Mouse (Mus musculus) ovary, adult 18-20 months (tissue): ENCODE data around the gene BC029722.

Experiments
- DNase-seq: peaks from one replicate; pipeline ENCODE4 v3.0.0; 2022; ENCODE audit warnings: low spot score, mixed read lengths

The BC029722 gene

DNA sequence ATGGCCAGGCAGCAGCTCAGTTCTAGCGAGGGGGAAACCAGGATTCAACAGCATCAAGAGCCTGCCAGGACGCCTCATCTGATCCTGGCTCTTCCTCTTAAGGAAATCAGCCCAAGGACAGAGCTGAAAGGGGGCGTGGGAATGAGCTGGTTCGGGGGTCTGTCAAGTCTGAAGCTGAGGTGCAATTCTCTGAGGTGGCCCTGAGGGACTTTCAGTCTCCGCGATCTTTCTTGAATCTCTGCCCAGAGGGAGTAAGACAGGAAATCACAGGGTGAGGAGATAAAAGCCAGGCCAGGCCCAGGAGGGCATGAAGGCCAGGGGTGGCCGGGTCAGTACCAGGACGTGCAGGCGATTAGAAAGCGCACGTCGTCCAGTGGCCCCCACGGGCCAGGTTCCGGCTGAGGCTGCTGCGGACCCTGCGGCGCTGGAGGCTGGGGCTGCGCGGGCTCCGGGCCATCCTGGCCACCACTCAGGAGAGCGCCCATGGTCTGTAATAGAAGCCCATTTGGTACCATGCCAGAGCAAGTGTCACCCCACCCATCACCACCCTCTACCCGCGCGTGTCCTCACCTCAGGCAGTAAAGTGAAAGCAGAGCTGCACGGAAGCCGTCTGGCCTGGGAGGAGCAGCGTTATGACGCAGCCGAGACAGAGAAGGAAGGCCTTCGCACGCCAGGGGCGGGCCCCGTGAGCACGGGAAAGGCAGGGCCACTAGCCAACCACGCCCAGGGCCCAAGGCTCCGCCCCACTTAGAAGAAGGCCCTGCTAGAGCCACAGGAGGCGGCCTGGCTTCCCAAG lies 432 bp downstream of the BC029722 start:
- peak; percentile 92 for DNase-seq

GRCm38 (mm10) chr2:155817301-155818245 lies 1.7 kb downstream of the BC029722 start:
- peak; percentile 56 for DNase-seq

- DNase-seq: no peak
These were observed 3.0 kb downstream of the BC029722 start for GRCm38 (mm10) chr2:155816179-155816578.

- DNase-seq: no peak
These were observed 4.4 kb downstream of the BC029722 start for GRCm38 (mm10) chr2:155814829-155815228.

DNA sequence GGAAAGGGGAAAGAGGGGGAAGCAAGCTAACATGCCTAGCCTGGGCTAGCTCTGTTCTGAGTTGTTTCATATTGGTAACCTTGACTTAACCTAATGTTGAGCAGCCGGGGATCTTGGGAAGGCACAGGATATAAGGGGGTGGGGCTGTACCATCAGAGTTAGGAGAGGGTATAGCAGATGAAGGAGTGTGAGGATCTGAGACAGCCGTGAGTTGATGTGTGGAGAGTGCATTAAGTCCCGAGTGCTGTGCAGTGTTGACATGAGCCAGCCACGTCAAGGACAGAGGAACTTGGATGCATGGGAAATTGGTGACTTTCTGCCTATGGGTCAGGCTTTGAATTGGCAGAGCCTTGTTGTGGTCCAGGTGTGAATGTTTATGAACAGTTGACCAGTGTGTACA lies 6.6 kb downstream of the BC029722 start:
- DNase-seq: no peak

GRCm38 (mm10) chr2:155811821-155812396 lies 7.3 kb downstream of the BC029722 start:
- DNase-seq: no peak

GRCm38 (mm10) chr2:155809620-155810019 lies 9.6 kb downstream of the BC029722 start:
- DNase-seq: no peak

DNA sequence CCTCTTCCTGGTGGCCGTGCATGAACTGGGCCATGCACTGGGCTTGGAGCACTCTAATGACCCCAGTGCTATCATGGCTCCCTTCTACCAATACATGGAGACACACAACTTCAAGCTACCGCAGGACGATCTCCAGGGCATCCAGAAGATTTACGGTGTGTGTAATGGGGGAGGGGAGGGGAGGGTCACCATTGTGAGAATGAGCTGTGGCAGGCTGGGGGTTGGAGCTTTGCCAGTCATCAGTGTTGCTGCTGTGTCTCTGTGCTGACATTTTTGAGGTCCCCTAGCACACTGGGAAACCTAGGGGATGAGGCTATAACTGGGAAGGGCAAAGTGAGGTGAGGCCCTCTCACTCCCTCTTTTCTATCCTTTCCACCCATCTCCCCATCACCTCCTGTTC lies 11.8 kb downstream of the BC029722 start:
- DNase-seq: no peak

DNA sequence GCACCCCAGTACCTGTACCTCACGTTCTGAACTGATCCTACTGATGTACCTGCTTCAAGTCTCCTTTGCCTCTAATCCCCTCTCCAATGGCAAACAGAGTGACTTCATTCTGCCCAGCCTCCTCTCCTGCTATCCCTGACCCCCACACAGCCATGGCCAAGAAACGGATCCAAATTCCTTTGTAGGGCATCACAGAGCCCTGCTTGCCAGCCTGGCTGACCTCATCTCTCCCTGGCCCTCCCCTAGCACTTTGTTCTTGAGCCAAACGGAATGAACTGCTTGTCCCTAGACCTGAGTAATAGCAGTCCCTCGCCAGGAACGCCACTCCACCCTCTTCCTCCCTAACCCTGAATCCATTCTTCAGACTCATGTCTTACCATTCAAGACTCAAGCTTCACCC lies 12.7 kb downstream of the BC029722 start:
- peak; percentile 55 for DNase-seq

DNA sequence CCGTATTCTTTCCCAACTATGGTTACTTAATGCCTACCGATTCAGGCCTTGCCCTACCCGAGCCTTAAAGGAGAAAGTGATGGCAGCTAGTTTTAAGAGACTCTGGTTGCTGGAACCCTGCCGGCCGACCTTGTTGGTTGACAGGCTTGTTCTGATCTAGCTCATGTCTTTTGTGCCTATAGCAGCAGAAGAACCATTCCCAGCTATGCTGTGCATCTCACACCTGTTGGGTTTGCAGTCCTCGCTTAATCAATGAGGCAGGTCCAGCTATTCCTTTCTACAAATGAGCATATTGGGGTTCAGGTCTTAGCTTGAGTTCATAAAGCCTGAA lies 13.3 kb downstream of the BC029722 start:
- no peak for DNase-seq

DNA sequence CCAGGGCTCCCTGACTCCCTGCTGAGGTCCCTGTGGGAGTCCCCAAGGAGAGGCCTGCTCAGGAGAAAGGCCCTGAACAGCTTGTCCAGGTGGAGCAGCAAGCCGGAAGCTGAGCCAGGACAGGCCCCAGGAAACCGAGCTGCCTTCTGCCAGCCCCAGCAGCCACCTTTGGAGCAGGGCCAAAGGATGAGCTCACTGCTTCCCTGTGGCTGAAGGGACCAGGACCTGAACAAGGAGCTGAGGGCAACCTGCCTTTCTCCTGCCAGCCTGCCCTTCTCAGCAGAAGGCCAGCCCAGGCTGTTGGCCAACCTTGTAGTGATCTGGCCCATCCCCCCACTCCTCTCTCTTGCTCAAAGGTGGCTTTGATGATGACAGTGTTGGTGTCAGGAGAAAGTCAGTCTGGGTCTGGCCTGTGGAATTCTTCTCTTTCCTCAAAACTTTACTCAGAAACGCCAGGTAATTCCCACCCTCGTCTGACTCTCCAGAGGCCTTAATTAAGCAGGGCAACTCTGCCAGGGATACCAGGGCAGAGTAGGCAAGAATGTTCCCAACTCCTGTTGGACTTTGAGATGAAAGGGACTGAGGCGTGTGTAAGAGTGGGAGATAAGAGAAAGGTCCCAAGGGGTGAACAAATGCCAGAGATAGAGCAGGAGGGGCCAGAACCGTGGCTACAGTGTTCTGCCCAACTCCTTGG lies 13.8 kb downstream of the BC029722 start:
- DNase-seq: peak; percentile 36

DNA sequence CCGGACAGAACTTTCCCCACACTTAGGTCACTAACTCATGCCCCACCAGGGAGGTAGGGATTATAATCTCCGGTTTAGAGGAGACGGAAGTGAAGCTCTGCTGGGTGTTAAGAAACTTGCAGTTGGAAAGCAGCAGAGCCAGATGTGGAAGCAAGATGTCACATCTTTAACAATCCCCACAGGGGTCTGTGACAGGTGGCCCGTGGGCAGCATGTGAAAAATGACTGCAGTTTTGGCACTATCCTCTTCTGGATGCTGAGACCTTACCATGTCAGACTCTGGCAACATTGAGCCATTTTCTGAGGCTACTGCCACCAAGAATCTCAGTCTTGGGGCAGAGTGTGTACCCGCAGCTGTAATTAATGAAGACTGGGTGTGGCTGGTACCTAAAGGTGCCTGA lies 15.2 kb downstream of the BC029722 start:
- DNase-seq: no peak

- DNase-seq: no peak
These were observed 16.5 kb downstream of the BC029722 start for GRCm38 (mm10) chr2:155802761-155803160.

DNA sequence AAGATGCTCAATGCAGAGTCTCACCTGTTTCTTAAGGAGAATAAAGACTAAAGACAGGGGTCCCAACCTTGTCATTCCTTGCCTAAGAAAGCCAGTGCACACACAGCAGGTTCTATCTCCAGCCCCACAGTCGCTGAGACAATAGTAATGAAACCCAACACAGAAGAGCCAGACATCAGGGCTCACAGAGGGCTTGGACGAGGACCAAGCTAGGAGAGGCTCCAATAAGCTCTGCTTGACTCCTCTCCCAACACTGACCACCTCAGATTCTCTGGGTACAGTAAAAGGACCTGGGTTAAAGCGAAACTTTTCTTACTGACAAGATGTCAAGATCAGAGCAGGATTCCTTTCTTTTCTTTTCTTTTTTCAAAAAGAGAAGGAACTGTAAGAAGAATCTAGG lies 20.6 kb downstream of the BC029722 start:
- DNase-seq: no peak

- DNase-seq: no peak
These were observed 24.4 kb downstream of the BC029722 start for GRCm38 (mm10) chr2:155794674-155795445.

GRCm38 (mm10) chr2:155792899-155793298 lies 26.3 kb downstream of the BC029722 start:
- DNase-seq: no peak

DNA sequence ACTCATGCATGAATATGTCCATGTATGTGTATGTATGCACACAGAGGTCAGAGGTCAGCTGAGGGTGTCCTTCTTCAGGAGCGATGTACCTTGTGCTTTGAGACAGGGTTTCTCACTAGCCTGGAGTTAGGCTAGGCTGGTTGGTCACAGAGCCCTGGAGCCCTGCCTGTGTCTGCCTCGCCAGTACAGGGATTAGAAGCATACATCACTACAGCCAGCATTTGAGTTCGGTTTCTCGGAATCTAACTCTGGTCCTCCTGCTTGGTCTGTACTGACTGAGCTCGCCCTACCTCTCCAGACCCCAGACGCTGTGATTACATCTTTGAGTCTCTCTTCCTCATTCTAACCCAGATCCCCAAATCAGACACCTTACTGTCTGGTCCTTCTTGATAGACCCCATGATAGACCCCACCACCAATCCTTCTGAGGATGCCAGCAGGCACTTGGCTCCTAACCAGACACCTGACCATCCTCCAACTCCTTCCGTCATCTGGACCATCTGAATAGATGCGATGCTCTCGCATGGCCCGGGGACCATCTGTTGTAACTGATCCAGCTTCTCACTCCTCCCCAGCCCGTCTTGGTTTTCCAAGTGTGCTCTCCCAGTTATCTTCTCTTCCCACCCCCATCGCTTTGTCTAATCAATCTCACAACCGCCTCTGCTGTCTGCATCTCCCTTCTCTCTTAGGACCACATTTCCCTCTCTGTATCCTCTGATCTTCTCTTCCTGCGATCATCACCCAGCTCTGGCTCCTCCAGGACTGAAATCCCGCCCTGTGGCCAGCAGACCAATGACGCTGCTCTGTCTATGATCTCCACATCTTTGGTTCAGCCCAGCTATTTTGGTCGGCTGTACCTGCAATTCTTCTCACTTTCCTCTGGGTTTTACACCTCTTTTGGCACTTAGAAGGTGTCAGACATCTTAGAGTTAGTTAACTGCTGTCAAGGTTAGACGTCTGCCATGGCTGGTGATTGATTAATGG lies 31.0 kb downstream of the BC029722 start:
- DNase-seq: no peak

DNA sequence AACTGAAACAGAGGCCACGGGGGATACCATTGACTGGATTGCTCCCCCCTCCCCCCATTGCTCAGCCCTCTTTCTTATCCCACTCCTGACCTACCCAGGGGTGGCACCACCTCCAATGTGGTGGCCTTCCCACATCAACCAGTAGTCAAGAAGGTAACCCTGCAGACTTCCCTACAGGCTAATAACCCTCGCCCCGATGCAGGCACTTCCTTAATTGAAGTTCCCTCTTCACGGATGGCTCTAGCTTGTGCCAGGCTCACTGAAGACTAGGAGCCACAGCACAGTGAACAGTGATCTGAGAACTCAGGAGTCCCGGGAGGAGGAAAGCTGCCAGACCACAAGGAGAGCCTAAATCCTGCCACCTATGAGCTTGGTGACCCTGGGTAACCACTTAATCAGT lies 32.3 kb downstream of the BC029722 start:
- DNase-seq: no peak

GRCm38 (mm10) chr2:155784534-155784933 lies 34.7 kb downstream of the BC029722 start:
- no peak for DNase-seq

GRCm38 (mm10) chr2:155779506-155779905 lies 39.7 kb downstream of the BC029722 start:
- no peak for DNase-seq
